Mouse (Mus musculus) mesoderm, embryonic 11.5 days (tissue): ENCODE measurements around the gene Saa4.
"Not testable (repeated sequence)": the region's sequence is repeated elsewhere in the genome, so short reads cannot be mapped to it uniquely, and the experiment has no call there.

Experiments used
- DNase-seq: peaks from one replicate; pipeline ENCODE4 v3.0.0-alpha.2; 2012; ENCODE audit warnings: low read depth, low spot score

Gene Saa4

DNA sequence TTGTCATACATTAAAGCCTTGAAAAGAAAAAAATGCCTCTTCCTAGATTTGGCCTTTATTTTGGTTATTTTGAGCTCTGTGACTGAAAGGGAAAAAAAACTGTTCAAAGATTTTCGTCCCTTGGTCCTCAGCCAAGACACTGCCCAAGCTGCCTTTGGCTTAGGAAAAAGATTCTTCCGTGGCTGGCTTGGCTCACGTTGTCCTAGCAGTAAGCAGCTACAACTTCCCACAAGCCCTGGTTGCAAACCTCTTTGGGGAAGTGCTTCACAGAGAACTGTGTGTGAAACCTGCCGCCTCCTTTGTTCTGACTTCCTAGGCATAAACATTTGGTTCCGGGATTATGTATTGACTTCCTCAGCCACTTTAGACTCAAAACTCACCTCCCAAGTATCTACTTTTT, 15.5 kb downstream of the Saa4 start:
- DNase-seq: no peak

DNA sequence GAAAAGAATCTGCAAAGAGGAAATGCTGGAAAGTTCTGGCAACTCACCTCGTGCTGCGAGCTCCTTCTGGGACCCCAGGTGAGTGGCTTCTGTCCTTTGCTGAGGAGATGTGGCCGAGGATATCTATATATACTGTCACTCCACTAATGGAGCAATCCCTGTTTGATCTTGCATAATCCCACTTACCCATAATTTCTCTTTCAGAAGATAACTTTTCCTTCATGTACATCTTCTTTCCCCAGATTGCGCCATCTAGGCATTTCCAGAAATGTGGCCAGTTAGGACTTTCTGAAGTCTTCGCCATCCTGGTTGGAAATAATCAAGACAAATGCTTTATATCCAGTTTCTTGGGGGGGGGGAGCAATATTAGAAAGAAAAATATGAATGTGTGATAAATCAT, 16.8 kb downstream of the Saa4 start, which contains the start of gene Saa3:
TSS of gene Saa3 (minus strand) at position 101 of the 400 bp plus-strand sequence.
- no peak for DNase-seq

DNA sequence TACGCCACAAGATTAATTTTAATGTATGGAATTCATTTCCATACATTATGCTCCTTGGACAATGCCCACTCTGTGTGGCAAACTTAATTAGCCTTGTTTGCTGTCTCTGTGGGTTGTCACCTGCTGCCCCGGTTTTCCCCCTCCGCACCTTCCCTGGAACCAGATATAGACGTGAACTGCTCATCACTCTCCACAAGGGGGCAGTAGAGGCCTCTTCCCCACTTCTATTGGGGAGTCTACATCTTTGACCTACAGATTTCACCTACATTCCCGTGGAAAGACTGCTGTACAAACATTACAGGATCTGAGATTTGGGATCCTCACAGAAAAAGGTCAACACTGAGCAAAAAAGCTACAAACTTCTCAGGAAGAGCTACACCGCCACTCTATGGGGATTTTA, 17.9 kb downstream of the Saa4 start:
- peak; percentile 70 for DNase-seq

DNA sequence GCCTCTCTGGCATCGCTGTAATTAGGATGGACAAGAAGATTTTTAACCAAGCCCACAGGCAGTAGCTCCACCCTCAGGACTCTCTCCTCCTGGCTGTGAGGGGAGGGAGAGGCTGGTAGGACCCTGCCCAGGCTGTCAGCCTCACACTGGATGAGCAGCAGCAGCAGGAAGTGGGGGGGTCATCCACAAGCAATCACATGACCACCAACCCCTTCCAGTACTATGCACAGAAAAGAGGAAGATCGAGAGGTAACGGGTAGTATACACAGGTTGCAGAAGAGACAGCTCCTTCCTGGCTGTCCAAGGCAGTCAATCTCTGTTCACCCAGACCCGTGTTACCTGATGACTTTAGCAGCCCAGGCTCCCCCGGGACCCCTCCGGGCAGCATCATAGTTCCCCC, 20.2 kb downstream of the Saa4 start:
- no peak for DNase-seq

DNA sequence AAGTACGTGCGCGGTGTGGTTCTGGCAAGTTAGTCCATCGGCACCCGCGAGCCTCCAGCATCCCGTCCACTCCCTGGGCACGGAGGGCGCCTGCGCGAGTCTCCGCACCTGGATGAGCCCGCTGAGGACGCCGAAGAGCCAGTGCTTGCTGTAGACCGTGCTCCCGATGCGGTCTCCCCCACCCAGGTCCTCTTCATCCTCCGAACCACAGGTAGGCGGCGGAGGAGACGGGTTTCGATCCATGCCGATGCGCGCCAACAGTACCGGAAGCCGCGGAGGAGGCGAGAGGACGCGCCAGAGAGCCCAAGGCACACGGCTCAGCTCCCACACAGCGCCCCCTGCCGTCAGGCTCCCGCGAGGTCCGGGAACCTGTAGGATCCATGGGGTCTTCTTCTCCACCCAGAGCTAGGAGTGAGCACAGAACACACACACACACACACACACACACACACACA, 22.0 kb downstream of the Saa4 start, which contains the start of gene Saal1:
TSS of gene Saal1 (minus strand) at position 291 of the 455 bp plus-strand sequence.
- DNase-seq: peak; percentile 93

DNA sequence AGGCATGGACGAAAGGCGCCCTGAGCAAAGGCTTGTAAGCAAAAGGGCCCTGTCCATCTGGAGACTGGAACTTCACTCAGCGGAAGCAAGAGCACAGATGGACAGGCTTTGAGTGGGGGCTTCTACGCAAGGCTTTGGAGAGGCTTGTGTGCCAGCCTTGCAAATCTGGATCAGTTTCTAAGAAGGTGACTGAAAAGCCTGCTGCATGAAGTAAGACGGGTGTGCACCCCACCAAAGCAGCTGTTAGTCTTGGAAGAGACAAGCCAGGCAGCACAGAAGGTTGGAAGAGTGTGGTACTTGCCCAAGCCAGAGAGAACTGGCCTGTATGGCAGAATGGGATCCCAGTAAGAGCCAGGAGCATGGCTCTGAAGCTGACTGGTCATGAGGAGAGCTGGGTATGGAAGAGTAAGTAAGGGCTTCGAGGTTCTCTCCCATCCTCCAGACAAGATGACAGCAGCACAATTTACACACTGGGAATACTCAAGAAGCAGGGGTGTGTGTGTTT, 31.8 kb downstream of the Saa4 start:
- no peak for DNase-seq

DNA sequence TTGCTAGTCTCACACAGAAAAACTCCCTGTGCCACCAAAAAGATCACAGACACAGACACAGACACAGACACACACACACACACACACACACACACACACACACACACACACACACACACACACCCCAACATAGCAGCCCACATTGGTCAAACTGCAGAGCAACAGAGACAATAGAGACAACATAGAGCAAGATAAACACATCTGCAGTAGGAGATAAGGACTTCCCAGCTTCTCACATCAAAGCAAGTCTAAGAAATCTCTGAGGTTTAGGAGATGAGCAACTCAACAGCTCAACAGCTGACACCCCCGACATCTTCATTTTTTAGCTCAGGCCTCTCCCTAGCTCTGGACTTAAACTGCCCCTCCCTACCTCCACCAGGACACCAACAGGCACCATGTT, 35.6 kb downstream of the Saa4 start:
- DNase-seq: no peak

DNA sequence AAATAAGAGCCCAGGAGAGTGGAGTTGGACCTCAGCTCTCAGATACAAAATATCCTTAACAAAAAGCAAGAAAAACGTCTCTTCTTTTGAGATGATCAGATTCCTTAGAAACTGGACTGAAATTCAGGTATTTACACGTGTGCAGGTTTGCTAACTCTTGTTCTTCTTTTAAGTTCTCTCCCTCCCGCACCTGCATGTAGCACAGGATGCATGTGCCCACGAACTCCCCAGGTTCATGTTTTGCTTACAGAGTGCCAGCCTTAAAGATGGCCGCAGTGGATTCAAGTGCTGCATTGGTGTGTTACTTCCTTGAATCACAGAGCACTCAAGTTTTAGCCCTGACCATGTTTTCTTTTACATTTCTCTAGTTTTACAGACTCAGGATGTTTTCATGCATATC, 45.6 kb downstream of the Saa4 start:
- no peak for DNase-seq

DNA sequence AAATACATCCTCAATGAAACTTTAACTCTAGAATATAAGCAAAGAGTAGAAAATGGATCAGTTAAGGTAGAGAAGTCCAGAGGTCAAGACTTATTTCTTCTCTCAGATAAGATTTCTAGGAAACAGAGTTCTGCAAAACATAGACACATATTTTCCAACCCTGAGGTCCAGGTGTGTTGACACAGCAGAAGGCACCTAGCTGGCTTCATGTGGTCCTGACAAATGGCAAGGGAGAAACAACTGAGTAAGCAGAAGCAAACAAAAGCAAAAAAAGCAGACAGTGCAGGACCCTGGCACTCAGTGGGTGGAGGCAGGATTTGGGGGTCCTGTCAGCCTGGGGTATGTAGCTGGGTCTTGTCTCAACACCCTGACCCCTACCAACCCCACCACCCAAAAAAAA, 51.7 kb downstream of the Saa4 start:
- no peak for DNase-seq

DNA sequence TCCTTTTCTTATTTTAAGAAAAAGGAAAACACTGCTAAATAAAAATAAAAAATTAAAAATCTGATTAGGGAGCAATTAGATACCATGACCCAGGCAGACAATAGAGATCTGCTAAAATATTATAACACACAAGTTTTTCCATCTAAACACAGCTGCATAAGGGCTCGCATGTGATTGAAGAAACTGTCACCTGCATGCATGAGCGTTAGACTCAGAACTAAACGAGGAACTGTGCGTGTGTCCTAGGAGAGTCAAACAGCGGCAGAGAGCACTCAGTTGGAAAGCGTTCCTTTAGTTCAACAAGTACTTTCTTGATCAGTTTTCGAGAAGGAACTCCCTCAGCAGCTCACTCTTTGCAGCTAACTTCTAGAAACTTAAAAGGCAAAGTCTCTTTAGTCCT, 53.4 kb downstream of the Saa4 start:
- not testable (repeated sequence) for DNase-seq

DNA sequence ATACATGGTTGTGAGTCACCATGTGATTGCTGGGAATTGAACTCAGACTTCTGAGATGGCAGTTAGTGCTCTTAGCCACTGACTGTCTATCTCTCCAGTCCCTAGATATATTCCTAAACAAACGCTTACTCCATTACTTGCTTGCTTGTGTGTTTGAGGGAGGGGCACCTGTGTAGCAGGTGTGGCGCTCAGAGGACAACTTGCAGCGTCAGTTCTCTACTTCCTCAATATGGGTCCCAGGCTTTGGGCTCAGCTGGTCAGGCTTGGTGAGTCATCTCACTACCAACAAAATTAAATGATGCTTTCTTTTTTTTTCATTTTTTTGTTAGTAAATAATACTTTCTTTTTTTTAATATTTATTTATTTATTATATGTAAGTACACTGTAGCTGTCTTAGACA, 54.0 kb downstream of the Saa4 start:
- no peak for DNase-seq
